Mouse (Mus musculus): ENCODE results near the gene Gm21987.

Gene Gm21987

GRCm38 (mm10) chr16:38373439-38373838 lies 26.6 kb downstream of the Gm21987 start:
- DNase-seq, result no peak

GRCm38 (mm10) chr16:38373941-38374340 lies 27.1 kb downstream of the Gm21987 start:
- no peak for DNase-seq

GRCm38 (mm10) chr16:38374379-38375140 lies 27.7 kb downstream of the Gm21987 start:
- no peak for DNase-seq

- no peak for DNase-seq
Observed at GRCm38 (mm10) chr16:38375182-38375581, 28.3 kb downstream of the Gm21987 start.

- no peak for DNase-seq
Observed at GRCm38 (mm10) chr16:38376163-38376840, 29.5 kb downstream of the Gm21987 start.

GRCm38 (mm10) chr16:38376841-38377249 lies 30.0 kb downstream of the Gm21987 start:
- DNase-seq, result no peak

- DNase-seq, result no peak
Observed at GRCm38 (mm10) chr16:38377546-38377945, 30.7 kb downstream of the Gm21987 start.

GRCm38 (mm10) chr16:38378591-38378990 lies 31.8 kb downstream of the Gm21987 start:
- DNase-seq, result no peak

GRCm38 (mm10) chr16:38379088-38379487 lies 32.2 kb downstream of the Gm21987 start:
- no peak for DNase-seq

GRCm38 (mm10) chr16:38379493-38379892 lies 32.7 kb downstream of the Gm21987 start:
- DNase-seq, result no peak

GRCm38 (mm10) chr16:38379926-38380325 lies 33.1 kb downstream of the Gm21987 start:
- DNase-seq, result no peak

GRCm38 (mm10) chr16:38383683-38384082 lies 36.8 kb downstream of the Gm21987 start:
- no peak for DNase-seq

GRCm38 (mm10) chr16:38385184-38385634 lies 38.4 kb downstream of the Gm21987 start:
- DNase-seq, result no peak

GRCm38 (mm10) chr16:38385700-38386099 lies 38.9 kb downstream of the Gm21987 start:
- DNase-seq, result no peak

GRCm38 (mm10) chr16:38387389-38387788 lies 40.5 kb downstream of the Gm21987 start:
- no peak for DNase-seq

GRCm38 (mm10) chr16:38388757-38389156 lies 41.9 kb downstream of the Gm21987 start:
- DNase-seq, result no peak

GRCm38 (mm10) chr16:38389284-38389893 lies 42.5 kb downstream of the Gm21987 start:
- DNase-seq, result no peak

GRCm38 (mm10) chr16:38390322-38390721 lies 43.5 kb downstream of the Gm21987 start:
- DNase-seq, result no peak

- DNase-seq, result no peak
Observed at GRCm38 (mm10) chr16:38392126-38392894, 45.5 kb downstream of the Gm21987 start.

GRCm38 (mm10) chr16:38394191-38394618 lies 47.4 kb downstream of the Gm21987 start:
- no peak for DNase-seq

- no peak for DNase-seq
Observed at GRCm38 (mm10) chr16:38395060-38395730, 48.4 kb downstream of the Gm21987 start.

- DNase-seq, result no peak
Observed at GRCm38 (mm10) chr16:38396155-38396554, 49.3 kb downstream of the Gm21987 start.
